Mouse (Mus musculus): ENCODE data around the gene Pla1a.

Pla1a gene

GRCm38 (mm10) chr16:38431446-38432185 is 1.3 kb downstream of the Pla1a start:
- no peak for DNase-seq

DNA sequence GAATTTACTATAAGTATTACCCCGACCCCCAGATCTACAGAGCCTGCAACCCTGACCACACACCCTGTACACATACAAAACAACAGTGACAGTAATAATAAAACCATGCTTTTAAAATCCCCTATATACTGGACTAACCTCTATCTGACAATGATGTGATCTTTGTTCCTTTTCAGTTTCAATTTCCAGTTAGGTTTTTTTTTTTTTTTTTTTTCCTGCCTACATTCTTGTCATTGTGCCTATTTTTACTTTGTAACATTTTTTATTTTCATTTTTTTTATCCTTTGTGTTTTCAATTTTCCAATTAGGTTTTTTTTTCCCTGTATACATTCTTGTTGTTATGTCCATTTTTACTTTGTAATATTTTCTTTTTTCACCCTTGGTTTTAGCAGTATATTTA is 7.1 kb downstream of the Pla1a start:
- no peak for DNase-seq

- DNase-seq: no peak
These were observed 7.6 kb downstream of the Pla1a start for GRCm38 (mm10) chr16:38425374-38425773.

- DNase-seq: no peak
These were observed 18.0 kb downstream of the Pla1a start for GRCm38 (mm10) chr16:38414953-38415352.

GRCm38 (mm10) chr16:38408416-38408815 is 24.5 kb downstream of the Pla1a start:
- no peak for DNase-seq

- DNase-seq: no peak
These were observed 25.4 kb downstream of the Pla1a start for GRCm38 (mm10) chr16:38407584-38407983.

DNA sequence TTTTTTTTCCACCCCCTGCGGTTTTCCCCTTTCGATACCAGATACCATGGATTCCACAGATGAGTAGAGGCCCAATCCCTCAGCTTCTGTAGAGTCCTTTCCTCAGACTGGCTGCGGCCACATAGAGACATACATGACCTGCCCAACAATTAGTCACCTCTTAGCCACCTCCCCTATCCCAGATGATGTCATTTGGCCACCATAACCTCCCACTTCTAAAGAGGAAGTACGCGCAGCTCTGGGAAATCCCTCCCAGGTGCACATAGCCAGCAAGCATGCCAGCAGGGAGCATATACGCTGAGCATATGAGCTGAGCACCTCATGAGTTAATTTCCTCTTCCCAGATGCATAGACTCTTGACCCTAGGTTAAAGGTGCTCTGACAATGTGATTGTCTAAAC is 26.2 kb downstream of the Pla1a start:
- DNase-seq: no peak

GRCm38 (mm10) chr16:38406293-38406692 is 26.7 kb downstream of the Pla1a start:
- DNase-seq: no peak

GRCm38 (mm10) chr16:38403639-38404038 is 29.3 kb downstream of the Pla1a start:
- DNase-seq: no peak

GRCm38 (mm10) chr16:38401468-38401867 is 31.5 kb downstream of the Pla1a start:
- no peak for DNase-seq

- no peak for DNase-seq
These were observed 32.5 kb downstream of the Pla1a start for GRCm38 (mm10) chr16:38400311-38400960.

DNA sequence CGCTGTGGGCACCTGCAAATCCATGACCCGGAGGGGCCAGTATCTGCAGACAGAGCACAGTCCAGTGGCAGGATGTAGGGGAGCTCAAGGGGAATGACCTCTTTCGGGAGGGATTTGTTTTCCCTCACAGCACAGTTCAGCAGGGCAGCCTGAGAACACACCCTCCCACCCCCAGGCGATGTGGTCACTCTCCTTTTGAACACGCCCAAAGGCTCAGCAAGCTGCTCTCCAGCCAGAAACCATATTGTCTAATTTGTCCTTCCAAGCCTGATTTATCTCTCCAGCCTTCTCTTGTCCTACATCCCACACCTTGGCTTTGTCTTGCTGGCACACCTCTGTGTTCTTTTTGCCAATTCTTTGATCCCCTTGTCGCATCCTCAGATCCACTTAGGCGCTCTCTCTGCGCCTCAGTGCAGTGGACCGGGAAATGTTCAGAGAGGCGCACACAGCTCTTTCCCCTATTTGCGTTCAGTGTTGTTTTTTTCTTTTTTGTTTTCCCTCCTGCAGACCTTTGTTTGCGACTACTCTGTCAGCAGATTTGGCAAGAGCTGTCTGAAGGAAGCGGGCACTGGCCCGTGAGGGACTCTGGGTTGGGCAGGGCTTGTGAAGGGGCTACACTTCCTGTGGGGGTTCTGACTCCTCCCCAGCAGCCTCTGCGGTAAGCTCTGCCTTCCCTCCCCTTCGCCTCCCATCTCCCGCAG is 33.3 kb downstream of the Pla1a start:
- DNase-seq: peak; percentile 35

DNA sequence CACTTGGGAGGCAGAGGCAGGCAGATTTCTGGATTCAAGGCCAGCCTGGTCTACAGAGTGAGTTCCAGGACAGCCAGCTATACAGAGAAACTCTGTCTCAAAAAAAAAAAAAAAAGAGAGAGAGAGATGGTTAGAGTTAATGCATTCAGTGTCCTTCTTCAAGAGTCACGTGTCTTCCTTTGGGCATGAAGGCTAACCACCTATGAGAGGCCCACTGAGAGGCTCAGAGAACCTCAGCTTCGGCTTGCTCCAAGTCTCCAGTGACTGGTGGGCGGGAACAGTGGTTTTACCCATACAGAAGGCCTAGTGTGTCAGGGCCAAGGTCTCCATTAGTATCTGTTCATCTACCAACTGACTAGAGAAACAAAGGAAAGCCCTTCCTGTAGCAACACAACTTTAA is 33.9 kb downstream of the Pla1a start:
- no peak for DNase-seq

DNA sequence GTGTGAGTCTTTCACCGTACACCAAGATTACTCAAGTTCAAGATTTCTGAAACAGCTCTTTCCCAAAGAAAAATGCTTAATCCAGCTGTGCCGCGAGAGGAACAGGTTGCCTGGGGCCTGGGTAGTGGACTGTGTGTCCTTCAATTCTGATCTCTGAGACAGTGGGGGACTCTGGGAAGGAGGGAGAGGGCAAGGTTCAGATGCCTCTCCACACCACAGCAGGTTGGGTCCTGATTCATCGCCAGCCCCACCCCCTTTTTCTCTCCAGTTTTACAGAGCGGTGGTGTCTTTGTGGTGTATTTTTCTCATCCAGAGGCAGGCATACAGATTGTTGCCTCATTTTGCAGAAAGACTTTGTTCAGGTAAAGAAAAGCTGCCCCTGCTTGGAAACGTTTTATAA is 34.7 kb downstream of the Pla1a start:
- peak; percentile 46 for DNase-seq

DNA sequence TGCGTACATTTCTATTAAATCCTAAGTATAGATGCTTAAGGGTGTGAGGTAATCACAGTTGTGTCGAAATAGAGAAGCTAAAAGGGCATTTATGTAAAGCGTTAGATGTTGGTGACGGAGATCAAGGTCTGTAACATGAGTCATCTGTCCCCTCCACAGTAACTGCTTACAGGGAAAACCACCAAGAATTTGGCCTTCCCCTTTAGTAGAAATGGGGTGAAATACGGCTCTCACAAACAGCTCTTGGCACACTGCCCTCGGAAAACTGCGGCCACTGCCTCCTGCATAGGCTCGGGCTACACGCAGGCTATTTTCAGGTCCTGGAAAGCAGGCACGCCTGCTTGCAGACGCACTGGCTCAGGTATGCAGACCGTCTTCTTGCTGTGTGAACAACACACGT is 36.8 kb downstream of the Pla1a start:
- DNase-seq: peak; percentile 50

DNA sequence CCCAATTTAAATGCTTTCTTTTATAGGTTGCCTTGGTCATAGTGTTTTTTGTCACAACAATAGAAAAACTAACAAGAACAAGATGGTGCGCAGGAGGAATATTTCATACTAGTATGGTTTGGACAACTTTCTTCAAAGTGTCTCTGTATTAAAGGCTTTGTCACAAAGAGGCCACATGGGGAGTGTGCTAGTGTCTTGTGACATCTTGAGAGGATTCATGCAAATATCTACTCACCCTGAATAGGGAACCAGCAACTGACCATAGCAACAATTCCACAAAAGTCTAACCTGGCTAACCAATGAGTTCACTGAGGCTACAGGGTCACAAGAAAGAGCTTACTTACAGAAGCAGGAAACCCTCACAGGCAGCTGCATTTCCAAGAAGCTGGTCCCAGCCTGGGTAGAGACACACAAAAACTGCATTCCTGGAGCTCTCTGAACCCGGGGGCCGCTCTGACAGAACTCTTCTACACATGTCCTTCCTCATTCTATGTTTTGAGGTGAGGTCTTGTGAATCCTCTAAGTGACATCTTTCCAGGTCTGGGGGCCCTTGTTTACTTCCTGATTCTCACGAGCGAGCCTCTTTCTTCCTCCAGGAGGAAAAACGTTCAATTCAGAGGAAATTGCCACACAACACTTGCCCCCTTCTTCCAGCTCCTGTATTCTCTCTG is 37.8 kb downstream of the Pla1a start:
- no peak for DNase-seq

DNA sequence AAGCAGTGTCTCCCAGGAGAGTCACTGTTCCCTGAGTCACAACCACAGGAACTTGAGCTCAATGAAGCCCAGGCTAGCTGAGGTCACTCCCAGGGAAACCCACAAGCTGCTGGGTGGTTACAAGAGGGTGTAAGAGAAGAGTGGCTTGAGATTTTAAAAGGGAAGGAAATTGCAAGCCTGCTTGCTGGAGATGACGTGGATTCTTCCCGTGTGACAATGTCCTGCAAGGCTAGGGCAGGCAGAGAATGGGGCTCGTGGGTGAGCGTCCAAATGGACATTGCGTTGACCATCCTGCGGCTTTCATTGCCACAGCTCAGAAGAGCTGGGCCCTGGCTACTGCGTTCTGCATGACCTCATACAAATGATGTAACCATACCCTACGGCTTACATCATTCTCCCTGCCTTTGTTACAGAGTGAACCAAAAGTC is 38.7 kb downstream of the Pla1a start:
- no peak for DNase-seq

GRCm38 (mm10) chr16:38392126-38392894 is 40.6 kb downstream of the Pla1a start:
- DNase-seq: peak; percentile 44

GRCm38 (mm10) chr16:38390322-38390721 is 42.6 kb downstream of the Pla1a start:
- DNase-seq: no peak

GRCm38 (mm10) chr16:38389284-38389893 is 43.6 kb downstream of the Pla1a start:
- DNase-seq: no peak

GRCm38 (mm10) chr16:38388757-38389156 is 44.2 kb downstream of the Pla1a start:
- DNase-seq: no peak

- no peak for DNase-seq
These were observed 45.6 kb downstream of the Pla1a start for GRCm38 (mm10) chr16:38387389-38387788.

Measured in kidney, adult 18-20 months (tissue).